Mouse (Mus musculus) CH12.LX (cell line): ENCODE results near the gene Slc6a20a. TPM values are rescaled to one million over a fixed set of nuclear protein-coding genes. Genes with fewer than 3 reads are reported as not detected.

Experiments
- DNase-seq: peaks from one replicate; pipeline ENCODE4 v3.0.0-alpha.2; 2013; ENCODE audit errors: extremely low read depth
- H3K27ac ChIP-seq: 2 replicates; pipeline ENCODE4 v1.5.1; 2012; ENCODE audit warnings: low read depth, mild to moderate bottlenecking, control low read depth, moderate library complexity; ENCODE audit not compliant: insufficient read depth
- H3K27me3 ChIP-seq: replicated peaks from 2 replicates; pipeline ENCODE3; 2012; ENCODE audit warnings: inconsistent platforms
- H3K36me3 ChIP-seq, 2 experiments: replicated peaks in 1 of 2; 2 replicates each; pipeline versions ENCODE3 to v1.6.1; 2012; ENCODE audit warnings: inconsistent platforms in 1 of 2, low read length in 1 of 2, mild to moderate bottlenecking in 1 of 2, mixed read lengths in 1 of 2, moderate library complexity in 1 of 2; ENCODE audit not compliant: control insufficient read depth in 1 of 2, insufficient read depth in 1 of 2
- H3K4me1 ChIP-seq, 2 experiments: 2 replicates each; pipeline ENCODE4 v1.6.1; 2012; ENCODE audit warnings: inconsistent platforms in 1 of 2, moderate library complexity in 1 of 2; ENCODE audit not compliant: insufficient read depth in 2 of 2, control insufficient read depth in 1 of 2
- H3K4me2 ChIP-seq: 2 replicates; pipeline ENCODE4 v1.6.1; 2012; ENCODE audit warnings: low read depth, mild to moderate bottlenecking, control low read depth; ENCODE audit not compliant: poor library complexity, insufficient read depth, severe bottlenecking
- H3K4me3 ChIP-seq, 3 experiments: fragments of 150-350 bp in 1 of 3; sonication (generic) in 1 of 3; replicated peaks in 1 of 3; 2 replicates each; pipeline versions ENCODE3 to v1.5.1; 2011 to 2012; ENCODE audit warnings: low read depth in 2 of 3, low read length in 2 of 3, mild to moderate bottlenecking in 2 of 3, moderate library complexity in 2 of 3, control low read depth in 1 of 3, improper control_type of control experiment in 1 of 3, inconsistent platforms in 1 of 3, mixed read lengths in 1 of 3; ENCODE audit not compliant: poor library complexity in 1 of 3
- H3K79me2 ChIP-seq: replicated peaks from 2 replicates; pipeline ENCODE4 v1.6.1; 2012; ENCODE audit warnings: mild to moderate bottlenecking, moderate library complexity; ENCODE audit not compliant: control insufficient read depth, poor library complexity, insufficient read depth, severe bottlenecking; ENCODE audit errors: extremely low read depth
- H3K9ac ChIP-seq: 2 replicates; pipeline ENCODE4 v1.6.1; 2012; ENCODE audit warnings: low read depth, mild to moderate bottlenecking, control low read depth, moderate library complexity; ENCODE audit not compliant: insufficient read depth
- H3K9me3 ChIP-seq: replicated peaks from 2 replicates; pipeline ENCODE3; 2012; ENCODE audit warnings: low read length, inconsistent platforms, mixed read lengths
- CHD1 ChIP-seq: IDR thresholded peaks from 2 replicates; pipeline ENCODE4 v1.6.1; 2012; ENCODE audit warnings: low read depth, low read length, improper control_type of control experiment, inconsistent platforms
- CHD2 ChIP-seq: IDR thresholded peaks from 2 replicates; pipeline ENCODE4 v1.6.1; 2011; ENCODE audit warnings: low read length, improper control_type of control experiment
- CTCF ChIP-seq, 2 experiments: IDR thresholded peaks in 1 of 2; conservative IDR thresholded peaks in 1 of 2; 2 replicates each; pipeline ENCODE4 v1.5.1; 2011 to 2012; ENCODE audit warnings: low read depth in 2 of 2, low read length in 2 of 2, improper control_type of control experiment in 1 of 2, inconsistent platforms in 1 of 2, mild to moderate bottlenecking in 1 of 2, moderate library complexity in 1 of 2
- ELF1 ChIP-seq: IDR thresholded peaks from 2 replicates; pipeline ENCODE4 v1.6.1; 2014; ENCODE audit warnings: low read depth, mild to moderate bottlenecking, inconsistent platforms, low read length, improper control_type of control experiment
- EP300 ChIP-seq: IDR thresholded peaks from 2 replicates; pipeline ENCODE4 v1.6.1; 2011; ENCODE audit warnings: low read length, improper control_type of control experiment
- GABPA ChIP-seq: IDR thresholded peaks from 2 replicates; pipeline ENCODE4 v1.6.1; 2012; ENCODE audit warnings: low read depth, low read length, improper control_type of control experiment, inconsistent platforms; ENCODE audit not compliant: insufficient replicate concordance
- IRF4 ChIP-seq: IDR thresholded peaks from 2 replicates; pipeline ENCODE4 v1.6.1; 2014; ENCODE audit warnings: low read depth, mild to moderate bottlenecking, inconsistent platforms, low read length, improper control_type of control experiment
- JUND ChIP-seq: conservative IDR thresholded peaks from 2 replicates; pipeline ENCODE4 v1.6.1; 2011; ENCODE audit warnings: low read depth, low read length, improper control_type of control experiment
- KAT2A ChIP-seq: IDR thresholded peaks from 2 replicates; pipeline ENCODE4 v1.6.1; 2012; ENCODE audit warnings: low read length, improper control_type of control experiment, inconsistent platforms; ENCODE audit not compliant: insufficient replicate concordance
- MAFK ChIP-seq: IDR thresholded peaks from 2 replicates; pipeline ENCODE4 v1.6.1; 2011; ENCODE audit warnings: low read length, improper control_type of control experiment; ENCODE audit not compliant: insufficient replicate concordance
- MAX ChIP-seq: IDR thresholded peaks from 2 replicates; pipeline ENCODE4 v1.6.1; 2011; ENCODE audit warnings: low read length, improper control_type of control experiment
- MAZ ChIP-seq: IDR thresholded peaks from 2 replicates; pipeline ENCODE4 v1.6.1; 2012; ENCODE audit warnings: low read depth, mild to moderate bottlenecking, inconsistent platforms, low read length, improper control_type of control experiment, moderate library complexity
- PAX5 ChIP-seq: IDR thresholded peaks from 2 replicates; pipeline ENCODE4 v1.6.1; 2012; ENCODE audit warnings: low read length, inconsistent platforms, mixed read lengths
- POLR2AphosphoS2 ChIP-seq: IDR thresholded peaks from 2 replicates; pipeline ENCODE4 v1.6.1; 2011; ENCODE audit warnings: low read depth, low read length, improper control_type of control experiment
- RAD21 ChIP-seq: IDR thresholded peaks from 2 replicates; pipeline ENCODE4 v1.6.1; 2011; ENCODE audit warnings: low read depth, mild to moderate bottlenecking, low read length, improper control_type of control experiment, moderate library complexity
- SMC3 ChIP-seq: IDR thresholded peaks from 2 replicates; pipeline ENCODE4 v1.6.1; 2011; ENCODE audit warnings: low read depth, low read length, improper control_type of control experiment
- TCF12 ChIP-seq: IDR thresholded peaks from 2 replicates; pipeline ENCODE4 v1.6.1; 2014; ENCODE audit warnings: low read depth, mild to moderate bottlenecking, inconsistent platforms, low read length, improper control_type of control experiment
- USF2 ChIP-seq: conservative IDR thresholded peaks from 2 replicates; pipeline ENCODE4 v1.6.1; 2011; ENCODE audit warnings: low read depth, low read length, improper control_type of control experiment
- ZKSCAN1 ChIP-seq: IDR thresholded peaks from 2 replicates; pipeline ENCODE4 v1.6.1; 2012; ENCODE audit warnings: low read depth, inconsistent platforms, low read length, improper control_type of control experiment, borderline replicate concordance
- dilution Hi-C: fragments of 300-500 bp; cut with MboI; formaldehyde crosslinking; loops from 2 replicates; pipeline ENCODE4 v1.14.3; 2020; ENCODE audit warnings: low sequenced_read_pairs; ENCODE audit not compliant: extremely low pct_unique_long_range_greater_than_20kb, extremely low pct_ligation_motif_present
- in situ Hi-C: fragments of 300-500 bp; cut with MboI; formaldehyde crosslinking; loops from 3 replicates; pipeline ENCODE4 v1.14.3; 2019; ENCODE audit warnings: low sequenced_read_pairs, low pct_ligation_motif_present, low pct_unique_long_range_greater_than_20kb, mixed read lengths
- polyA plus RNA-seq: library from polyadenylated mRNA; unstranded; fragments of >175 nt; gene quantifications from 2 replicates; pipeline ENCODE4 v1.2.1, GENCODE M21; 2012; ENCODE audit warnings: low read depth; ENCODE audit not compliant: insufficient read length
- total RNA-seq, 2 experiments: library from RNA; depleted of rRNA; stranded (reverse); fragments of 300-350 nt in 1 of 2; fragments of >200 nt in 1 of 2; gene quantifications; 2 replicates each; pipeline ENCODE4 v1.2.3; 2012 to 2014

The Slc6a20a gene
- total and polyA plus RNA-seq, 3 experiments = not detected

DNA sequence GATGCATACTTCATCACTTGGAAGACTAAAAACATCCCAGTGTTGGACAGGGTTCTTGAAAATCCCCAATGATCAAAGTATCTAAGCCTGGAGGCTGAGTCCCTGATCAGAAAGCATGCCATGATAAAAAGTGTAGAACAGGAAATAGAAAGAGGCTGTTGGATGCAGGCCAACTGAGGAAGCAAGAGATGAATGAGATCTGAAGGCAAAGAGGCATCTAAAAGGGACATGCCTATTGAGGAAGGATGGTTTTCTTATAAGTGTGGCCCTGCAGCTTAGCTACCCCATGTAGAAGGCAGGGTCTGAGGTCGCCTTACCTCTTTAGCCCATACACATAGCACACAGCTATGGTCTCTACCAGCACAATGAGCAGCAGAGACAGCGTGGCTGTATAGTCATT, 81.8 kb downstream of the Slc6a20a start:
- dilution Hi-C loops = no loop called here

DNA sequence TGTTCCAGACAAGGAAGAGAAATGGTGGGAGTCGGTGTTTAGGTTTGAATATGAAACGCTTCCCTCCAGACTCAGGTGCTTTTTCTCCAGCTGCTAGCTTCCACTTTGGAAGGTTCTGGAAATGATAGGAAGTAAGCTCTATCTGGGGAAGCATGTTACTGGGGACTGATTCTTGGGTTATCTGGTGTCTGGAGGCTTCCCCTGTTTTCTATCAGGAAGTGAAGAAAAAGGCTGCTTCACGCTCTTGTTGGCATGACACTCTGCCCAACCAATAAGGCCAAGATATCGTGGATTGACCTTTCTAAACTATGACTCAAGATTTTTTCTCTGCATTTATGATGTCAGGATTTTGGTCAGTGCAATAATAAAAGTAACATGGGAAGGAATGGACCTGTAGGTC, 83.5 kb downstream of the Slc6a20a start:
- no peak overlapping the region for H3K27ac ChIP-seq
- H3K4me2 ChIP-seq = no peak overlapping the region
- H3K9me3 ChIP-seq = no peaks in the 10 kb centered on the region
- H3K79me2 ChIP-seq = no peaks in the 10 kb centered on the region
- no peaks in the 10 kb centered on the region for H3K4me1 ChIP-seq
- H3K4me3 ChIP-seq = no peak overlapping the region
- no peak for DNase-seq
- TF ChIP-seq JUND (no peak), PAX5 (no peak), CHD1 (no peak), MAX (no peak), POLR2AphosphoS2 (no peak), KAT2A (no peak), GABPA (no peak), MAFK (no peak), ZKSCAN1 (no peak), TCF12 (no peak), EP300 (no peak), SMC3 (no peak), ELF1 (no peak), USF2 (no peak)
- H3K9ac ChIP-seq = no peak overlapping the region
- peaks cover 18 to 55% of the 10 kb centered on the region in 2 experiments for H3K36me3 ChIP-seq
- no peaks in the 10 kb centered on the region for H3K27me3 ChIP-seq
- in situ Hi-C loops = no loop called here
- dilution Hi-C loops = no loop called here

More for the DNA sequence above, 81.8 kb downstream of the Slc6a20a start:
- no peak for DNase-seq
- H3K79me2 ChIP-seq = no peaks in the 10 kb centered on the region
- no peak overlapping the region for H3K4me2 ChIP-seq
- in situ Hi-C loops = no loop called here
- H3K9ac ChIP-seq = no peak overlapping the region
- no peak overlapping the region for H3K4me3 ChIP-seq
- TF ChIP-seq MAZ = no peak
- TF ChIP-seq CHD2 = no peak
- no peak for TF ChIP-seq CTCF (conservative IDR thresholded peaks at IDR 0.05 in 1 of 2, IDR thresholded peaks at IDR 0.05 in 1 of 2; ENCODE audit: low read depth in 2 of 2, low read length in 2 of 2)
- TF ChIP-seq RAD21 = no peak
- TF ChIP-seq TCF12 = no peak
- no peak for TF ChIP-seq EP300
- TF ChIP-seq IRF4 = no peak
- TF ChIP-seq, all 38 proteins: peak for 0
- Histone ChIP-seq H3K27ac (no peak overlapping the region), H3K36me3 (peaks cover 13 to 41% of the 10 kb centered on the region in 2 experiments), H3K4me1 (no peaks in the 10 kb centered on the region), H3K9me3 (no peaks in the 10 kb centered on the region), H3K27me3 (no peaks in the 10 kb centered on the region)
